Mouse (Mus musculus) stomach, postnatal 0 days (tissue): ENCODE measurements around the gene Mgll. TPM values are rescaled to one million over a fixed set of nuclear protein-coding genes. Genes with fewer than 3 reads are reported as not detected.

Source experiments
- ATAC-seq: fragments of 200-750 bp; cut with Nextera tagmentation; 2 replicates; pipeline ENCODE4 v1.8.0; 2017; ENCODE audit not compliant: low FRiP score, low TSS enrichment
- DNase-seq: peaks from one replicate; pipeline ENCODE4 v3.0.0-alpha.2; 2016; ENCODE audit warnings: low spot score
- H3K27ac ChIP-seq: fragments of 300-500 bp; sonication (generic); replicated peaks from 2 replicates; pipeline ENCODE4 v1.5.1; 2014; ENCODE audit warnings: mild to moderate bottlenecking, control low read depth
- H3K27me3 ChIP-seq: fragments of 300-500 bp; sonication (generic); 2 replicates; pipeline ENCODE4 v1.6.1; 2014; ENCODE audit warnings: low read length; ENCODE audit not compliant: control insufficient read depth, insufficient read depth
- H3K36me3 ChIP-seq: fragments of 300-500 bp; sonication (generic); 2 replicates; pipeline ENCODE4 v1.6.1; 2014; ENCODE audit warnings: low read length, mixed read lengths; ENCODE audit not compliant: control insufficient read depth, insufficient read depth
- H3K4me1 ChIP-seq: fragments of 300-500 bp; sonication (generic); replicated peaks from 2 replicates; pipeline ENCODE4 v1.6.1; 2014; ENCODE audit warnings: antibody characterized with exemption; ENCODE audit not compliant: control insufficient read depth, insufficient read depth
- H3K4me2 ChIP-seq: fragments of 300-500 bp; sonication (generic); replicated peaks from 2 replicates; pipeline ENCODE4 v1.6.1; 2014; ENCODE audit warnings: low read depth, mild to moderate bottlenecking, control low read depth, moderate library complexity
- H3K4me3 ChIP-seq: fragments of 300-500 bp; sonication (generic); 2 replicates; pipeline ENCODE4 v1.5.1; 2014; ENCODE audit warnings: low read depth, low read length, control low read depth
- H3K9ac ChIP-seq: fragments of 300-500 bp; sonication (generic); 2 replicates; pipeline ENCODE4 v1.6.1; 2014; ENCODE audit warnings: mild to moderate bottlenecking, low read length, control low read depth, mixed read lengths
- H3K9me3 ChIP-seq: fragments of 300-500 bp; sonication (generic); 2 replicates; pipeline ENCODE4 v1.6.1; 2016; ENCODE audit warnings: low read length; ENCODE audit not compliant: control insufficient read depth
- CTCF ChIP-seq: IDR thresholded peaks from 2 replicates; pipeline ENCODE4 v1.5.1; 2016; ENCODE audit warnings: antibody characterized with exemption, low read depth, mild to moderate bottlenecking, moderate library complexity
- EP300 ChIP-seq: optimal IDR thresholded peaks from 2 replicates; pipeline ENCODE3; 2016; ENCODE audit warnings: antibody characterized with exemption
- WGBS: fragments of 180-500 bp; shearing (Covaris S2); extraction: QIAGEN DNeasy Blood & Tissue Kit; methylation state at CpG from one replicate; pipeline ENCODE4 v1.1.7; 2014; 5-methylcytosine and 5-hydroxymethylcytosine counted together
- polyA plus RNA-seq: library from polyadenylated mRNA; unstranded; fragments of >200 nt; fragmentation: Nextera tagmentation; extraction: Ambion mirVana; gene quantifications from 2 replicates; pipeline ENCODE4 v1.2.1, GENCODE M21; 2015

The Mgll gene
- polyA plus RNA-seq, 1 experiment from 2014 or later = 117 TPM

DNA sequence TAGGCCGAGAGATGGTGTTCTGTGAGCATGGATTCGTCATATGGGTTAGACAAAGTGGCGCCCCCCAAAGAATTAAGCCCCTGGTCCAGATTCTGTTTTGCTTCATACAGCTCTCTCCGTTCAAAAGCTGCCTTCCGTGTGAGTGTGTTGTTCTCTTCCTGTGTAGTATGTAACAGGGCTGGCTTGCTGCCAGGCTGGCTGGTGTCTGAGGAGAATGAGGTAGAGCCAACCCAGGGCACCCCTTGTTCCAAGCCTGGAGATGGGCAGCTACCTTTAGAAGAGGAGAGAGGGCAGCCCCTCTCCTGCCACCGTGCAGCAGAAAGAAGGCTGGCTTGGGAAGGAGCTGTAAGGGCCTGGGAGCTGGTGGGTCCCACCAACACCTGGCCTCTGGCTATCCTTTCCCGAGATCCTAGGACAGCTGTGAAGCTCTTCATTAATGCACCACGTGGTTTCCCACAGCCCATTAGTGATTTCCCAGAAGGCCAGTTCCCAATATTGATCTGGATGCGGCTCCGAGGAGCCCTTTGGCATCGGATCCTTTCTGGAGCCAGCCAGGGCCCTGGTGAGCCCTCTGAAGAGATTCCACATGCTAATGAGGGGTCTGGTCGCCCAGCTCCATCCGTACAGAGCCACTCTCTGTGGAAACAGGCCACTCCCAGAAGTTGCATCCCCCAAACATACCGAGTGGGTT is 19.5 kb downstream of the Mgll start:
- DNase-seq (no peak), ATAC-seq (no peak)
- Histone ChIP-seq H3K27me3 (no peaks in the 10 kb centered on the region), H3K4me1 (0 out of 2 replicates have a peak, but pooled peaks cover 2% of the 10 kb centered on the region), H3K4me2 (no peak overlapping the region), H3K27ac (no peak overlapping the region), H3K36me3 (no peaks in the 10 kb centered on the region), H3K9me3 (no peaks in the 10 kb centered on the region), H3K4me3 (no peak overlapping the region), H3K9ac (no peak overlapping the region)
- TF ChIP-seq EP300 = no peak
- TF ChIP-seq CTCF = no peak
- 68% methylated on average over 14 of the region's 14 CpGs for WGBS

DNA sequence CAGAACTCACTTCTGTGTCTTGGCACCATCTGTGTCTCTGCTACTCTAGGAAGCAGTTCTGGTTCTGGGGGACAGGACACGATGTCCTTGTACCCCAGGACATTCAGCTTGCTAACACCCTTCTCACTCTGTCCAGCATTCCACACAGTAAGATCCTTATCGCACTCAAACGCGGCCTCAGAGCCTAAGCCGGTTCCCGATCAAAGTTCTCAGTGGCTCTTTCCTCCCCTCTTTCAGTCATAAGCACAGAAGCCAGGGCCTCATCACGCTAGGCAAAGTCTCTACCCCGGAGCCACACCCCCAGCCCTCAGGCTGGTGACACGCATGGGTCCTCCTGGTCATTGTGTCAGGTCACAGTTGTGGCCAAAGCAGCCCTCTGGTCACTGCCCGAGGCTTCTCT is 20.8 kb downstream of the Mgll start:
- 84% methylated on average over 10 of the region's 10 CpGs for WGBS
- DNase-seq (no peak), ATAC-seq (no peak)
- Histone ChIP-seq H3K27me3 (no peaks in the 10 kb centered on the region), H3K27ac (no peak overlapping the region), H3K9ac (no peak overlapping the region), H3K4me3 (no peak overlapping the region), H3K4me2 (no peak overlapping the region), H3K4me1 (0 out of 2 replicates have a peak, but pooled peaks cover 2% of the 10 kb centered on the region), H3K9me3 (no peaks in the 10 kb centered on the region), H3K36me3 (no peaks in the 10 kb centered on the region)
- TF ChIP-seq EP300 (no peak), CTCF (no peak)

DNA sequence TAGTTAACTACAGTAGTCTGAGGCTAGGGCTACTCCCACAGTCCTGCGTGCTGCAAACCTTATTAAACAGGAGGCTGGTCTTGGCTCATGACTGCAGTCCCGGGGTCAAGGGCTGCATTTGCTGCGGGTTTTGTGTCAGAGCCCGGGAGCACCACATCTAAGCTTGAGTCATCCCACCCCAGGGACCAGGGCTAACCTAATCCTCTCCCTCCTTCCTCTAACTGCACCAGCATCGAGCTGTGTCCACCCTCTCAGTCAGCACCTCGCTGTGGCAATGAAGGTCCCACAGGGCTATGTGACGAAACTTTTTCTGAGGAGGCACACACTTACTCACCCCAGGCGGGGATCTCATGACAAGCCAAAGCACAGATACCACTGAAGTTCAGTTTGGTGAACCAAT is 22.1 kb downstream of the Mgll start:
- H3K4me3 ChIP-seq = no peak overlapping the region
- TF ChIP-seq EP300 (no peak), CTCF (no peak)
- no peak overlapping the region for H3K27ac ChIP-seq
- ATAC-seq (no peak), DNase-seq (no peak)
- H3K36me3 ChIP-seq = no peaks in the 10 kb centered on the region
- 80% methylated on average over 8 of the region's 8 CpGs for whole genome bisulfite sequencing
- no peaks in the 10 kb centered on the region for H3K27me3 ChIP-seq
- H3K9me3 ChIP-seq = no peaks in the 10 kb centered on the region
- no peak overlapping the region for H3K4me2 ChIP-seq
- 0 out of 2 replicates have a peak, but pooled peaks cover 2% of the 10 kb centered on the region for H3K4me1 ChIP-seq
- H3K9ac ChIP-seq = no peak overlapping the region

DNA sequence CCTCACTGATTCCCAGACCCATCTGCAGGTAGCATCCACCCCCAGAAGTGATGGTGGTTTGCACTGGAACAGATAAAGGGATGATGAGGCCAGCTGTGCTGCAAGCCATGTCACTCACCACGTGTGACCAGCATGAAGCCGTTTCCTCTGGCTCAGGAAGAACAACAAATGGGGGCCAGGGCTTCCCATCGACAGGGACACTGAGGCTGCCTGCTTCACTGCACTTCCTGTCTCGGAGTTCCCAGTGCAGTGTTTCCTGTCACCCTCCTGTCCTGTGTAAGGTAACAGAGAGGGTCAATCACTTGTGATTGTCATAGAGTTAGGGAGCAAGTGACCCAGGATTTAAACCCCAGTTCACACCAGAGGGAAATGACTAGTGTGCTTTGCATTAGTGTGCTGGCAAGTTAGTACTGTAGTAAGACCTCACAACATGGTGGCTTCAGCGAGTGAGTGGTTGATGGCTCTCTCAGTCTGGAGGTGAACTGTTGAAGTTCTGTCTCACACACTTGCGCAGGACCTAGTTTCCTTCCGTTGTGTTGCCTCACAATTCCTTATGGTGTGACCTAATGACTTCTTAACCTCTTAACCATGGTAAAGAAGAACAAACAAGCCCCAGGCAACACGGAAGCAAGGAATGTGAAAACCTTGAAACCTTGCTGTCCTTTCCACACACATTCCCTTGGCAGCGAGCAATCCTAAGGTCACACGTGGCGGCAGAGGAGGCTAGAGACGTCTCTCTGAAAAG is 23.3 kb downstream of the Mgll start:
- Histone ChIP-seq H3K27me3 (no peaks in the 10 kb centered on the region), H3K4me2 (no peak overlapping the region), H3K27ac (0 out of 2 replicates have a peak overlapping the region, but pooled peaks have one; percentile 8), H3K4me1 (0 out of 2 replicates have a peak, but pooled peaks cover 1% of the 10 kb centered on the region), H3K4me3 (no peak overlapping the region), H3K9me3 (no peaks in the 10 kb centered on the region), H3K9ac (no peak overlapping the region), H3K36me3 (no peaks in the 10 kb centered on the region)
- TF ChIP-seq EP300 = no peak
- no peak for TF ChIP-seq CTCF
- DNase-seq (no peak), ATAC-seq (no peak)
- 71% methylated on average over 12 of the region's 12 CpGs for WGBS

DNA sequence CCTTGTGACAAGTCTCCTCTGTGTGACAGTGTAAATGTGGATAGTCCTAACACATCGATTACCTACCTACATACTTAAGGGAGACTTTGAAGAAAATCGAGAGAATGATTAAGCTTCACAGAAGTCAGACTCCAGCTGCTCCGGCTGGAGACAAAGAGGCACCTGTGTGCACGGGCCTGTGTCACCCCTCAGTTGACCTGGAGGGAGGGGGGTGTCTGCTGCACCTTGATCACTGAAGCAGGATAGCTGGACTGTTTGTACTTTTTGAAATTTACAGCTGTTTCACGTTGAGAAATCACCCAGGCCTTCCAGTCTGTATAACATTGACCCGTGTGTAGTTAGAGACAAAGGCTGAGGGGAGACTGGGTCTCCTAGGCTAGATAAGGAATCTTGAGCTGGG is 26.7 kb downstream of the Mgll start:
- Histone ChIP-seq H3K9me3 (no peaks in the 10 kb centered on the region), H3K4me3 (no peak overlapping the region), H3K27me3 (no peaks in the 10 kb centered on the region), H3K9ac (no peak overlapping the region), H3K4me2 (no peak overlapping the region), H3K4me1 (no peaks in the 10 kb centered on the region), H3K27ac (no peak overlapping the region), H3K36me3 (no peaks in the 10 kb centered on the region)
- TF ChIP-seq CTCF = no peak
- TF ChIP-seq EP300 = no peak
- DNase-seq (no peak), ATAC-seq (no peak)
- WGBS = 40% methylated on average over 6 of the region's 6 CpGs
